In genomic region chr4:126277906-126278564, GRCm38 (mm10) we compare ENCODE assay signal across 8 mouse cellular contexts. TPM values are rescaled to one million over a fixed set of nuclear protein-coding genes. Genes with fewer than 3 reads are reported as not detected.
DNase-seq lines count a peak whose midpoint lies in the region; ATAC-seq and TF ChIP-seq lines count a peak whose summit lies in the region.

No protein-coding gene starts in this region.

- TF ChIP-seq POLR2A in ES-Bruce4 (IDR thresholded peaks at IDR 0.05; ENCODE audit: insufficient read depth, low read length): no peak

- peak overlapping the region; percentile 31 for H3K4me3 ChIP-seq in ES-Bruce4 (ENCODE audit: low read depth, low read length)
- H3K4me3 ChIP-seq in heart, embryonic 14.5 days (ENCODE audit: control insufficient read depth in 1 of 2, insufficient read depth in 1 of 2, low read depth in 1 of 2, low read length in 2 of 2): peak overlapping the region; percentile 16 to 20; a peak in 2 of 4 replicates
- peak overlapping the region; percentile 86 for H3K4me3 ChIP-seq in megakaryocyte, embryonic 14.5 days (replicated peaks)

- ATAC-seq in cerebellum, adult (ENCODE audit: insufficient number of reproducible peaks, low FRiP score, low TSS enrichment): no peak
- ATAC-seq in heart, embryonic 14.5 days (ENCODE audit: insufficient number of reproducible peaks, insufficient read depth, low FRiP score, low read depth): no peak

- H3K4me1 ChIP-seq in ES-Bruce4 (ENCODE audit: control insufficient read depth, insufficient read depth, low read length): no peaks in the 10 kb centered on the region
- H3K4me1 ChIP-seq in heart, embryonic 14.5 days (ENCODE audit: control insufficient read depth in 2 of 2, insufficient read depth in 2 of 2, low read length in 2 of 2): no peaks in the 10 kb centered on the region
- H3K4me1 ChIP-seq in megakaryocyte, embryonic 14.5 days: peaks cover 14% of the 10 kb centered on the region

- TF ChIP-seq EP300 in ES-Bruce4 (IDR thresholded peaks at IDR 0.05; ENCODE audit: insufficient read depth, low read depth, low read length): 0 out of 2 replicates have a peak, but pooled peaks have one; percentile 39

- peak; percentile 61 for DNase-seq in cerebellum, adult 11 months
- DNase-seq in cerebellum, postnatal 25 days: peak; percentile 75 to 81
- DNase-seq in kidney, postnatal 10 days: peak; percentile 77
- DNase-seq in testis, postnatal 10 days (ENCODE audit: low spot score): peak; percentile 72

- no peaks in the 10 kb centered on the region for H3K36me3 ChIP-seq in ES-Bruce4 (ENCODE audit: control insufficient read depth, insufficient read depth, low read length, poor library complexity, severe bottlenecking)
- H3K36me3 ChIP-seq in heart, embryonic 14.5 days (ENCODE audit: control insufficient read depth, insufficient read depth, low read length): peaks cover 29% of the 10 kb centered on the region
- peaks cover 32% of the 10 kb centered on the region for H3K36me3 ChIP-seq in megakaryocyte, embryonic 14.5 days (replicated peaks; ENCODE audit: low read length)

- H3K27me3 ChIP-seq in ES-Bruce4 (ENCODE audit: control insufficient read depth, insufficient read depth, low read length, poor library complexity, severe bottlenecking): no peaks in the 10 kb centered on the region
- no peaks in the 10 kb centered on the region for H3K27me3 ChIP-seq in heart, embryonic 14.5 days (ENCODE audit: control insufficient read depth, insufficient read depth, low read length)
- H3K27me3 ChIP-seq in megakaryocyte, embryonic 14.5 days (replicated peaks): peaks cover 26% of the 10 kb centered on the region

- H3K9ac ChIP-seq in ES-Bruce4 (ENCODE audit: low read depth, poor library complexity, severe bottlenecking): peak overlapping the region; percentile 9; the same call in 1 of the 2 replicates
- 0 out of 2 replicates have a peak overlapping the region, but pooled peaks have one; percentile 14 for H3K9ac ChIP-seq in heart, embryonic 14.5 days (ENCODE audit: low read length)

- H3K9me3 ChIP-seq in ES-Bruce4 (replicated peaks; ENCODE audit: control insufficient read depth, insufficient read depth, low read length, poor library complexity, severe bottlenecking): no peaks in the 10 kb centered on the region
- H3K9me3 ChIP-seq in heart, embryonic 14.5 days (ENCODE audit: control insufficient read depth, low read length): no peaks in the 10 kb centered on the region
- no peaks in the 10 kb centered on the region for H3K9me3 ChIP-seq in megakaryocyte, embryonic 14.5 days

- H3K27ac ChIP-seq in ES-Bruce4 (ENCODE audit: insufficient read depth, low read length): no peak overlapping the region; the same call in 1 of the 2 replicates
- H3K27ac ChIP-seq in heart, embryonic 14.5 days (replicated peaks in 1 of 2; ENCODE audit: control insufficient read depth in 1 of 2, insufficient read depth in 1 of 2, low read depth in 2 of 2, low read length in 2 of 2): no peak overlapping the region

- peak overlapping the region; percentile 59 for H3K4me2 ChIP-seq in heart, embryonic 14.5 days (ENCODE audit: low read length)

- peak; percentile 86 for TF ChIP-seq CTCF in ES-Bruce4 (IDR thresholded peaks at IDR 0.05; ENCODE audit: low read depth, low read length)

- WGBS in heart, embryonic 14.5 days: 8% methylated on average over 13 of the region's 13 CpGs

RNA-seq across cellular contexts. Expression of gene Col8a2, which starts 8.6 kb away (rescaled TPM):
- 1.0 and 1.2 TPM in 2 replicates for polyA plus RNA-seq in ES-Bruce4 (2011; ENCODE audit: insufficient read depth, insufficient read length, low read depth, missing spikeins)
- 3.8 and 4.8 TPM in 2 replicates for polyA plus RNA-seq in heart, embryonic 14.5 days (2014; fragmentation: Nextera tagmentation; extraction: Ambion mirVana)
- not detected in 2 replicates for polyA plus RNA-seq in megakaryocyte, embryonic 14.5 days (2012; ENCODE audit: insufficient read depth, low replicate concordance)

RNA-seq across cellular contexts. Expression of gene Trappc3, which starts 15.9 kb away (rescaled TPM):
- 62.8 TPM in 2 replicates for polyA plus RNA-seq in ES-Bruce4 (2011; ENCODE audit: insufficient read depth, insufficient read length, low read depth, missing spikeins)
- polyA plus RNA-seq in heart, embryonic 14.5 days (2014; fragmentation: Nextera tagmentation; extraction: Ambion mirVana): 17.8 and 30.5 TPM in 2 replicates
- polyA plus RNA-seq in megakaryocyte, embryonic 14.5 days (2012; ENCODE audit: insufficient read depth, low replicate concordance): 4.8 and 29.6 TPM in 2 replicates

RNA-seq across cellular contexts. Expression of gene Map7d1, which starts 21.9 kb away (rescaled TPM):
- 29.0 and 31.9 TPM in 2 replicates for polyA plus RNA-seq in ES-Bruce4 (2011; ENCODE audit: insufficient read depth, insufficient read length, low read depth, missing spikeins)
- polyA plus RNA-seq in heart, embryonic 14.5 days (2014; fragmentation: Nextera tagmentation; extraction: Ambion mirVana): 41.8 and 46.8 TPM in 2 replicates
- polyA plus RNA-seq in megakaryocyte, embryonic 14.5 days (2012; ENCODE audit: insufficient read depth, low replicate concordance): 90.9 and 105 TPM in 2 replicates

RNA-seq across cellular contexts. Expression of gene Adprhl2, which starts 43.5 kb away (rescaled TPM):
- 31.4 and 35.7 TPM in 2 replicates for polyA plus RNA-seq in ES-Bruce4 (2011; ENCODE audit: insufficient read depth, insufficient read length, low read depth, missing spikeins)
- 23.7 and 25.1 TPM in 2 replicates for polyA plus RNA-seq in heart, embryonic 14.5 days (2014; fragmentation: Nextera tagmentation; extraction: Ambion mirVana)
- 28.0 and 35.0 TPM in 2 replicates for polyA plus RNA-seq in megakaryocyte, embryonic 14.5 days (2012; ENCODE audit: insufficient read depth, low replicate concordance)

RNA-seq across cellular contexts. Expression of gene Tekt2, which starts 47.5 kb away (rescaled TPM):
- polyA plus RNA-seq in ES-Bruce4 (2011; ENCODE audit: insufficient read depth, insufficient read length, low read depth, missing spikeins): 4.8 and 5.9 TPM in 2 replicates
- polyA plus RNA-seq in heart, embryonic 14.5 days (2014; fragmentation: Nextera tagmentation; extraction: Ambion mirVana): 0.89 and 0.96 TPM in 2 replicates
- polyA plus RNA-seq in megakaryocyte, embryonic 14.5 days (2012; ENCODE audit: insufficient read depth, low replicate concordance): not detected in 2 replicates

Comparison
In these comparisons a context has a peak if more than half of its experiments do, and no peak if none do; other contexts are left out.
1. H3K4me3 ChIP-seq: peak in every context shown above with its lines; median percentile 86 in megakaryocyte, embryonic 14.5 days; 31 in ES-Bruce4; 18 in heart, embryonic 14.5 days.